Mouse (Mus musculus) gastrocnemius, postnatal 36 days (tissue): Measurements from ENCODE around the gene Apoa1. TPM values are rescaled to one million over a fixed set of nuclear protein-coding genes. Genes with fewer than 3 reads are reported as not detected.

Experiments used
- DNase-seq, 2 experiments: peaks; one replicate each; pipeline ENCODE4 v3.0.0; 2022
- intact Hi-C: fragments of 180-260 bp; cut with DNase I; formaldehyde crosslinking; loops from one replicate; pipeline ENCODE4 v1.15.1; 2025
- total RNA-seq, 2 experiments: library from RNA; stranded (reverse); gene quantifications; 2 replicates each; pipeline ENCODE4 v1.2.3; 2021

The Apoa1 gene
- total RNA-seq, 2 experiments from 2014 or later: 0.69 TPM; not detected in 1

DNA sequence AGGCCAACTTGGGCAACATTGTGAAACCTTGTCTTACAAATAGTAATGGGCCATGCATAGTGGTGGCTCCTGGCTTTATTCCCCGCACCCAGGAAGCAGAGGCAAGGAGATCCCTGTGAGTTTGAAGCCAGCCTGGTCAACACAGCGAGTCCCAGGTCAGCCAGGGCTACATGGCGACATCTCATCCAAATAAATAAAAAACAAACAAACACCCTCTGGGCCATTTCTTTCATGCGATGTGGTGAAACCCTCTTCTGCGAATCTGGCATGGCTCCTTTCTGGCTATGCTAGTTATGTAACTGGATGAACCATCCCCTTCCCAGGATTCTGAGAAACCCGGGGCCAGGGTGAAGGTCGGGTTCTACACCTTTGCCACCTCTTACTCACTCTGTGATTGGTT is 27.8 kb downstream of the Apoa1 start:
- intact Hi-C loops: no loop called here

DNA sequence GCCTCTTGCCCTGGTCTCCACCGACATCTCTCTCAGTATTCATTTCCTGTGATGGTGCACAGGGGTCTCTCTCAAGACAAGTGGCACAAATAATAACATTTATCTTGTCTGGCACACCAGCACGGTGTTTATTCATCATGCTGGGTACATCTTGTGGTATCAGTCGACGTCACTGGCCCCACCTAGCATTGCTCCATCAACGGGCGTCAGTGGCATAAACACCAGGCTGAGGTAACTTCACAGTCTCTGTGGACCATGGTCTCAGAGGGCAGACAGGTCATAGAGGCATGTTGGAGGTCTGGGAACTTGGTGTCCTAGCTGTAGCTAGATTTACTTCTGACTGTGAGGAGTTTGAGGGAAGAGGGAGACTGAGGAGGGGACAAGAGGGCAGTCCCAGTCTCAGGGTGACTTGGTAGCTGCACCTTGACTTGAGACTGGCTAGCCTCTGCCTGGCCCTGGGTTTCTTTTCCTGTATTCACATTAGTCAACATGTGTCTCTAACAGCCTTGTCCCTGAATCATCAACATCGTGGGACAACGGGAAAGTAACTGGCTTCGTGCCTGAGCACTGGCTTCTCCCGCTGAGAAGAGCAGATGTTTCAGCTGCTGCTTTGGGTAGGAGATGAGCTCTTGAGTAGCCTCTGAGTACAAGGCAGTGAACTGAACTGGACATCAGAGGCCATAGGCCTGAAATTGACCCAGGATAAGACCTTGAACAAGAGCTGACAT is 28.4 kb downstream of the Apoa1 start:
- DNase-seq: no peak

More for the DNA sequence above, 27.8 kb downstream of the Apoa1 start:
- DNase-seq: no peak

GRCm38 (mm10) chr9:46257546-46257945 is 29.2 kb downstream of the Apoa1 start:
- intact Hi-C loops: no loop called here

More for the DNA sequence above, 28.4 kb downstream of the Apoa1 start:
- intact Hi-C loops: no loop called here

DNA sequence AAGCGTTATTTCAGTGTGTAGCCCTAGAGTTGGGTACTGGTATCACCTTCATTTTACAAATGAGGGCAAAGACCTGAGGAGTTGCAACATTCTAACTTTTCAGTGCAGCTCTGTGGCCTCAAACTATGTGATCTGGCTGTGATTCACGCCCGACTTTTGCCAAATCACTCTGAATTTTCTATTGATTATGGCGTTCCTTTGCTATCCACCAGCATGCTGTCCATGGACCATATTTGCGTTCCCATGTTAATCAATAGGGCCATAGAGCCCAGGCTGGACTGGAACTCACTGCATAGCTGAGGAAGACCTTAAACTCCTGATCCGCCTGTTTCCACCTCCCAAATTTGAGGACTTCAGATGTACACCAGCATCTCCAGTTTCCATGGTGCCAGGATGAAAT is 30.7 kb downstream of the Apoa1 start:
- intact Hi-C loops: no loop called here
- no peak for DNase-seq

More at GRCm38 (mm10) chr9:46257546-46257945, 29.2 kb downstream of the Apoa1 start:
- no peak for DNase-seq

DNA sequence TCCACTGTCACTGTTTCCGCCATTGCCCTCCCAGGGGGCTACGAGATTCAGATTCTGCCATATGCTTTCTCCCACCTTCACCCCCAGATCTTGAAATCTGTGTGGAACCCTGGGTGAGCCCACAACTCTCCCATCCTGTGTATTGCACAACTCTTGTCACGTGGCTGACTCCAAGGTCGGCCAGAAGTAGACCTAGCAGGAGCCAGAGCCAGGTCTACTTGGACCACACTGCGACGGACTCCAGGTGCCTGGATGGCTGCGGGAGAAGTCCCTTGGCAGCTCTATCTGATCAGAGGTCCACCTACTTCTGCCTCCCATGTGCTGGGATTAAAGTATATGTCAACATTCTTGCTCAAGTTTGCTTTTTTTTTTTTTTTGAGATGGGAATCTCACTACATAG is 32.8 kb downstream of the Apoa1 start:
- intact Hi-C loops: no loop called here
- DNase-seq: no peak

GRCm38 (mm10) chr9:46268343-46268873 is 40.0 kb downstream of the Apoa1 start, which contains the start of gene Apoa5:
Gene Apoa5, plus strand, starts transcription at chr9:46268633.
- DNase-seq: no peak
- intact Hi-C loops: no loop called here

GRCm38 (mm10) chr9:46269125-46269524 is 40.7 kb downstream of the Apoa1 start:
- intact Hi-C loops: no loop called here
- no peak for DNase-seq

- DNase-seq: no peak
- intact Hi-C loops: no loop called here
Observed at GRCm38 (mm10) chr9:46270782-46271181, 42.4 kb downstream of the Apoa1 start.

DNA sequence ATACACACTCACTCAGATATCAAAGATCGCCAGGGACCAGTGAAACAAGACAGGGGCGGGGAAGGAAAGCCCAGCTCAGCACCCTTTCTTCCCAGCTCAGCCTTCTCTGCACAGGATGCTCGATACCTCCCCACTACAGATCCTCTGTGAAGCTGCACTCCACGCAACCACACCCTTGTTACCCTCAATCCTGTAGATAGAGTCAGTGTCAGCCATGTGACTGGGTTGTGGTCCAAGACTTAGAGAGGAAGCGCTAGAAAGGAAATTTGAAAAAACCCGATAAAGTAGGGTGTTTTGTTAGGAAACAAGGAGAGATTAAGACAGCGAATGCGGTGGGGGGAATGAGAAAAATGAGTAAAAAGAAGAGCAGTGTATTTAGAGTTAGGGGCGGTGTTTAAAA is 43.7 kb downstream of the Apoa1 start:
- intact Hi-C loops: no loop called here
- DNase-seq: no peak

GRCm38 (mm10) chr9:46272677-46273454 is 44.5 kb downstream of the Apoa1 start, which contains the start of gene Zpr1:
Gene Zpr1, plus strand, starts transcription at chr9:46273064.
- intact Hi-C loops: no loop called here
- peak; percentile 78 to 82 for DNase-seq

GRCm38 (mm10) chr9:46274494-46274893 is 46.1 kb downstream of the Apoa1 start:
- DNase-seq: no peak
- intact Hi-C loops: no loop called here

Other genes with a start within 250 kb of the Apoa1 start
- gene Pafah1b2, start 215.9 kb upstream of the Apoa1 start, total RNA-seq: 10 to 100 TPM; 24.7 to 26.8 TPM
- 10 to 100 TPM; 28.6 to 43.1 TPM for gene Sik3, start 215.8 kb upstream of the Apoa1 start, total RNA-seq
- gene Apoc3, start 7.1 kb downstream of the Apoa1 start, total RNA-seq: under 1 TPM; 0.44 to 0.89 TPM
- gene Apoa4, start 12.1 kb downstream of the Apoa1 start, total RNA-seq: not detected
- gene Apoa5, start 40.1 kb downstream of the Apoa1 start, total RNA-seq: under 1 TPM in 1 of 2 experiments, not detected in 1; 0.18 TPM
- gene Zpr1, start 44.5 kb downstream of the Apoa1 start, total RNA-seq: 10 to 100 TPM; 21.1 to 28.3 TPM
- 1 to 10 TPM; 7.1 to 8.6 TPM for gene Bud13, start 54.4 kb downstream of the Apoa1 start, total RNA-seq
- gene 4931429L15Rik, start 91.4 kb downstream of the Apoa1 start, total RNA-seq: not detected